Mouse (Mus musculus) adrenal gland, postnatal 4 days (tissue): ENCODE measurements around the gene Gp1bb. TPM values are rescaled to one million over a fixed set of nuclear protein-coding genes. Genes with fewer than 3 reads are reported as not detected.

Experiments used
- DNase-seq, 2 experiments: peaks; one replicate each; pipeline ENCODE4 v3.0.0; 2021 to 2022; ENCODE audit warnings: low spot score in 2 of 2, mixed read lengths in 2 of 2
- total RNA-seq, 2 experiments: library from RNA; stranded (reverse); gene quantifications; 2 replicates each; pipeline ENCODE4 v1.2.3; 2021

Gp1bb gene
- total RNA-seq, 2 experiments from 2014 or later = 0.39 to 1.1 TPM

GRCm38 (mm10) chr16:18609099-18609498 is 13.1 kb downstream of the Gp1bb start:
- no peak for DNase-seq

DNA sequence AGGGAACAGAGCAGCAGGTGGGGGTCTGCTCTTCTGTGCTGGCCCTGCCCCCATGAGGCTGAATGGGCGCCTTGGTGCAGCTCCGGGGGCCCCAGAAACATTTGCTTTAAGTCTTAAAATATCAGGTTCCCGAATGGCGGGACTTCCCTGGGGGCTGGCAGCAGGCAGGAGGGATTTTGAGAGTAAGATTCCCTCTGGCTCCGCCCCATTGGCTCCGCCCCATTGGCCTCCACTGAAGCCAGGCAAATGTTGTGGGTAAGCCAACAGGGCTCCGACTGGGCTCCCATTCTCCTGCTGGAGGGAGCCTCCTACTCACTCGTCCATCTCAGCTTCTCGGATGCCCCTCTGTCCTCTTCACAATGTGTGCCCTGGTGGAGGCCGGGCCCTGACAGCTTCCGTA is 14.0 kb downstream of the Gp1bb start:
- no peak for DNase-seq

DNA sequence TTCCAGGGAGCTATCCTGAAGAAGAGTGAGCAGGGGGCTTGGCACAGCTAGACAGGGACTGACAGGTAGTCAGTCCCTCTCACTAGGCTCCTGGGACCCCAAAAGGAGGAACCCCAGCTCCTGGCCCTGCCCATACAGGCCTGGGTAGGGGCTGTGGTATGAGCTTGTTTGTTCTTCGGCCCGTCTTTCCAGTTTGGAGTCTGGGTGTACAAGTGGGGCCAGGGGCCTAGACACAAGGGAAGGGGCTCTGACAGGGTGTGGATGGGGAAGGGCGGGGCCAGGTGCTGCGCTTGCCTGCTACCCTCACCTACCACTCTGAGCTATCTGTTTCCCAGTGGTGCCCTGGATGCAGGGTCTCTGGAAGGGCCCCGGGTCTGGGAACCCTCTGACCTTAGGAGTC is 16.5 kb downstream of the Gp1bb start:
- DNase-seq = no peak

DNA sequence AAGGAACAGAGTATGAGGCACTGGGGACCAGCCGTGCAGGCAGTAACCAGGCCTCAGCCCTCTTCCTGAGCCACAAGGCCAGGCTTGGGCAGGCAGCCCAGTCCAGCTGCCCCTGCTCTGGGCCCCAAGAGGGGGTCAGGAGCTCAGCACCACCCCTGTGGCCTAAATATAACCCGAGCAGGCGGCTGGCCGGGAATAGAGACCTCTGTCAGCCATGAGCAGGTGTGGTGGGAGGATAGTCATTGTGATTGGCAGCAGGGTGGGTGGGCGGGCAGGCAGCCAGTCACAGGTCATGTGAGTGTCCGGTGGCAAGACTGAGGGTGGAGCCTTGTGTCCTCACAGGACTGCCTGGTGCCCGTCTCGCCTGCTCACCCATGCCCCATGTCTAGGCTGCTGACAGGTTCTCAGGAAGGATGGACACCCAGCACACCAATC is 17.9 kb downstream of the Gp1bb start:
- no peak for DNase-seq

DNA sequence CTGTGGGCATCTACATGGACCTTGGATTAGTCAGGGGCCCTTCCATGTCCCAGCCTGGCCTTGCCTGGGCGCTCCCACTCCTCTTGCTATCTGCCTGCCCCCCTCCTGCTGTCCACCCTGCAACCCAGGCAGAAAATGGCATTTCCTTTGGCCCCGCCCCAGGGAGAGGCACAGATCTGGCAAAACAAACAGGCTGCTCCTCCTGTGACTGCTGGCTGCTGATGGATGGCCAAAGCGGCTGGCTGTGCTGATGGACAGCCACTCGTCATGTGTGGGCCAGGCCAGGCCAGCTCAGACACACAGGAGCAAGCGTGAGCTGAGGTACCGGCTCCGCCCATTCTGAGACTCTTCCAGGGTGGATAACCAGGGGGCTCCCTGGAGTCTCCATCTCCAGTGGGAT is 20.8 kb downstream of the Gp1bb start:
- no peak for DNase-seq

GRCm38 (mm10) chr16:18598006-18598405 is 24.2 kb downstream of the Gp1bb start:
- no peak for DNase-seq

GRCm38 (mm10) chr16:18596255-18596654 is 25.9 kb downstream of the Gp1bb start:
- DNase-seq = no peak

DNA sequence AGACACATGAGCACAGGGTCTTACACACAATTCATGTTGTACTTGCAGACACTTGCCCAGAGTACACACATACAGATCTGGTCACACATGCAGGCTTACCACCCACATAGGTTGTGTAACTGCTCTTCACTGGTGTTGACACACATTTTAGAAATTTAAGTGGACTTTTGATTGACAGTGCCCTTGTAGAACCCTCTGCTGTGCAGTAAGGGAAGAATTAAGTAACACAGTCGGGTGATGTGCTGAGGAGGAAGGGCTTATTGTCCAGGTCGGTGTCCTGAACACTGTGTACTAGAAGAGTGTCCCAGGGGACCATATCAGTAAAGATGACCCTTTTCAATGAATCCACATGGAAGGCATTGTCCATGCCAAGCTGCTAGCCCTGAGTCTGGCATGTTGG is 28.3 kb downstream of the Gp1bb start:
- DNase-seq = no peak

- no peak for DNase-seq
Observed at GRCm38 (mm10) chr16:18591047-18592018, 30.9 kb downstream of the Gp1bb start.

DNA sequence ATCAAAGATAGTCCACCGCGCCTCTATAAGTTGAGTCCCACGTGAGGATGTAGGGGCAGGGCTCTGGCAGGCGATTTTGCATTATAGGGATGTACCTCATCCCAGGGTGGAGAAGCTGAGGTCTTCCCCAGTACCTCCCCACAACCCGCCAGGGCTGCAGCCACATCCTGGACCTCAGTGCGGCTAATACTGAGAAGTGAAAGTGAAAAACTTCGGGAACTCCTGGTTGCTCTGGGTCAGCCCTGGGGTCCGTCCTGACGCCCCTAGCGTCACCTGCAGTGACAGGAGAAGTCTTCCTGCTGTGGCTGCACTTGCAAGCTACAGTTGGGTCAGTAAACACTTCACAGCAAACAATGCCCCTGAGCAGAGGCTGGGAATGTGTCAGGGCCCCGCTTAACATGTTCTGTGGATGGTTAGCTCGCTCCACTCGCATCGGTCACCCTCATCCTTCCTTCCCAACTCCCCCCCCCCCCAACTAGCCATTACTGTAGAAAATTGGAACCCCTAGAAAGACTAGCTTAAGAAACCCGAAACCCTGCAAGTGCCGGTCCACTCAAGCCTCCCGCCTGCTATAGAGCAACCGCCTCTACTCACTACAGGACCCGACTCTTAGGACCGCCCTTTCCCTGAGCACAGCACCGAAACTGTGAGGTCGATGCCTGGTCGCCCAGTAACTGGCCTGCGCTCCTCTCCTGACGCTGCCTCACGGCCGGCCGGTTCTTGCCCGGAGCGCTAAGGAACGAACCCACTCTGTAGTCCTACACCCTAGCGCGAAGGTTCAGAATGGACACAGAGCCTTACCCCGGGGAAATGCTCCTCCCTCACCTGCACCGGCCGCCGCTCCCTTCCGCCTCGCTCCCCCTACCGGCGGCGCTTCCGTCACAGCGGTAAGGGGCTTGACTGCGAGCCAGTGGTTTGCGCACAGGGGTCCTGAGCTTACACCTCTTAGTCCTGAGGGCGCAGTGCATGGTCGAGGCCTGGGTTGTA is 32.1 kb downstream of the Gp1bb start, which contains the start of gene Tbx1:
Gene Tbx1, minus strand, starts transcription at position 868 of the 987 bp plus-strand sequence.
- DNase-seq = no peak

DNA sequence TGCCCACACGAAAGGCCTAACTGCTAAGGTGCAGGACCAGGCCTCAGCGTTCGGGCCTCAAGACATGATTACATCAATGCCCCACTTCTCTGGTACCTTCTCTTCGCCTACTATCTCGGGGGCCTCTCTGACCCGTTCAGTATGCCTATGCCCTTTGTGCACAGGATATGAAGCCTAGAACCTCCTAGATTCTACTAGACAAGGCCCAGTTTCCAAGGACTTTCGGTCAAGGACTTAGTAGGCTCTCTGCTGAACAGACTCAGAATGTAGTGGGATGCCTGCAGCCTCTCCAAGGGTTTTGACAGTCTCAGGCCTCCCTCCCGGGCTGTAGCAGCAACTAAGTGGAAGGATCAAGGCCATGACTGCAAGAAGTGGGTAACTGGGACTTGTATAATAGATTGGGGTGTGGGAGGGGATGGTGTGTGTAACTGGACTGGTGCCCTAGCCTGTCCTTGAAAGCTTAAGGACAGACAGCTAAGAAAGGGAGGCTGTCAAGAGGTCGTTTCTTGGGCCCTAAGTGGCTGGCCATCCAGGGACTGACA is 33.1 kb downstream of the Gp1bb start:
- no peak for DNase-seq

- no peak for DNase-seq
Observed at GRCm38 (mm10) chr16:18588738-18589055, 33.5 kb downstream of the Gp1bb start.

- DNase-seq = no peak
Observed at GRCm38 (mm10) chr16:18587847-18588737, 34.1 kb downstream of the Gp1bb start.

GRCm38 (mm10) chr16:18586906-18587546 is 35.2 kb downstream of the Gp1bb start:
- DNase-seq = no peak

GRCm38 (mm10) chr16:18586076-18586905 is 35.9 kb downstream of the Gp1bb start:
- DNase-seq = no peak

DNA sequence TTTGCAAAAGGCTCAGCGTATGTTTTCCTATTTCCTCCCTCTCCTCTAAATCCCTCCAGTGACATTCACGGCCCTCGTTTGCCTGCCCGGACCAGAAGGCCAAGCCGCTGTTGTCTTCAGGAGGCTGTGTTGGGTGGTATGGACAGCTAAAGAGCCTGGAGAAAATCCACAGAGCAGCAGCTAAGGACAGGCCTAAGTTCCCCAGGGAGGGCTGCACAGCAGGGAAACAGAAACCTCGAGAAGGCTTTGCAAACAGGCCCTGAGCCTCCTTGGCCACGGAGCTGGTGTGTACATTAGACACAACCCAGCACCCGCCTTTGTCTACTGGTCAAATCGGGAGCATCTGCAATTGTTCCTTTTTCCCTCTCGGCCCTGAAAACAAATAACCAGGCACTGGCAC is 36.5 kb downstream of the Gp1bb start:
- DNase-seq = no peak

GRCm38 (mm10) chr16:18584901-18585510 is 37.2 kb downstream of the Gp1bb start:
- DNase-seq = no peak

GRCm38 (mm10) chr16:18583673-18584357 is 38.4 kb downstream of the Gp1bb start:
- DNase-seq = no peak
